Mouse (Mus musculus) layer of hippocampus, adult 9-11 months (tissue): ENCODE data around the gene Urad.

Experiments used
- DNase-seq: peaks from one replicate; pipeline ENCODE4 v3.0.0; 2022

The Urad gene

DNA sequence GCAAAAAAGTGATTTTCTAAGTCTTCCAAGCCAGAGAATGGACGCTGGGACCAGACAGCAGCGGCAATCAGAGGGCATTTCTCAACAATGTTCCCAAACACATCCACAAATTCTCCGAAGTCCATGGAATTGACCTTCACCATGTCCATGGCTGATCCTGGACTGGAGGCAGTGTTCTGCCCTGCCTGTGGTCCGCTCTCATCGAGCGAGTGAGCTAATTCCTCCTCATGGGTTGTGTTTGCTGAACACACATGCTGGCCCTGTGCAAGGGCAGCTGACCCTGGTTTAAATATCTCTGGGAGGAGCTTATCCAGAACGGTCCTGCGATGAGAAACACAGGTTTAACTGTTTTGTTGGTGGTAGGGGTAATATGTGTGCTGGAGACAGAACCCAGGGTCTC, at the start of gene Urad:
Gene Urad, minus strand, starts transcription at position 258 of the 400 bp plus-strand sequence.
- no peak for DNase-seq

GRCm38 (mm10) chr5:147370276-147370675, 48.0 kb upstream of the Urad start:
- no peak for DNase-seq

DNA sequence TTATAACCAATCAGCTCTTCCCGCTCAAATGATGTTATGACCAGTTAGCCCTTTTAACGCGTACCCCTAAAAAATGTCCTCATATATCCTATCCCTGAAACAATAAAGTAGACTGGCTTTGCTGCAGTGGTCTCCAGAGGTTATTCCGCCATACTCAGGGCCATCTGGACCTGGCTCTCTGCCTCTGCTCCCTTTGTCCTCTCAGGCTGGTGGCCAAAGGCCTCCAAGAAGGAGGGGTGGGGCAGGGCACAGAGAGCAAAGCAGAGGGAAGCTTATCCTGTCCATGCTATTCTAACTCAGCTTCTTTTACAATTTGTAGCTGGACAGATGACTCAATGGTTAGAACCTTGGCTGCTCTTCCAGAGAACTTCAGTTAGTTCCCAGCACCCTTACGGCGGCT, 46.0 kb upstream of the Urad start:
- no peak for DNase-seq

DNA sequence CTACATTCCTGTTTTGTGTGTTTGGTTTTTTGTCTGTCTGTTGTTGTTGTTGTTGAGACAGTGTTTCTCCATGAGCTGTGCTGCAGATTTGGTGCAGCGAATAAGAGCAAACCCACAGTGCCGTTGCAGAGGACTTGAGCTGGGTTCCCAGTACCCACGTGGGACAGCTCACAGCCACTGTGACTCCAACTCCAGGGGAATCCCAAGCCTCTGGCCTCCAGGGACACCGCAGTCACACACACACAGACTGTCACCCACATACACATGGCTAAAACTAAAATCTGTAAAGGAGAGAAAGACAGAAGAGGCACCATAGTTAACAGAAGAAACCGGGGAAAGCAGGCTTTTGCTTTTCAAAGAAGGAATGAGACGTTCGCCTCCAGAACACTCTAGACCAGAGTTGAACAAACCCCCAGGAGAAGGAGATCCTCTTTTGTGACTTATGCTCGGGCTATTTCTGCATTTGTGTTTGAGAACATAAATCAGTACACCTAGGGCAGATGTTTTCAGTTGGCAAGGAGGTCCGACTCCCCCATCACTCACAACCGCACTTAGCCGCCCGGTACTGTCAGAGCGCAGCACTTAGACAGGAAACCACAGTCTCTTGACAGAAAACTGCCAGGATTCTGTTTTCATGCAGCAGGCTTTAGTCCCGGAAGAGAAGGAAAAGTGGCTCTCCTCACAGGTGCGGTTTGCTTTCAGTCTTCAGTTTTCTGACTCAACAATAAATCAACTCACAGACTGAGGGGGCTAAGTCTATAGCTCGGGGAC, 43.9 kb upstream of the Urad start:
- no peak for DNase-seq

- peak; percentile 66 for DNase-seq
Measured at GRCm38 (mm10) chr5:147363054-147363453, 40.8 kb upstream of the Urad start.

DNA sequence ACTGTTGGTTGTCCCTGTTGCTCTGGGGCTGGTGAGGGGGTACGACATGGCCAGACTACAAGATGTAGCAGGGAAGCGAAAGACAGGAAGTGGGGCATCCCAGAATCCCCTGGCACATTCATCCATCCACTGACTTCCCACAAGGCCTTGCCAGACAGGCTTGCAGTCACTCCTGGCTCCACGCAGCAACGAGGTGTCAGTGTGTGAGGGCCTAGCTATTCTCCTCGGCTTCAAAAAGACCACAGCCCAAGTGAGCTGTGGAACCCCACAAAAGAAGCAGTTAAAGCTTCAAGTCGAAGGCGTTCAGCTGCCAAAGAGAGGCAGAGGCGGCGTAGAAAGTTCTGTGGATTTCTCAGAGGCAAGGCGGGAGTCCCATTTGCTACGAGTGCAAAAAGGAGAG, 36.2 kb upstream of the Urad start:
- no peak for DNase-seq

DNA sequence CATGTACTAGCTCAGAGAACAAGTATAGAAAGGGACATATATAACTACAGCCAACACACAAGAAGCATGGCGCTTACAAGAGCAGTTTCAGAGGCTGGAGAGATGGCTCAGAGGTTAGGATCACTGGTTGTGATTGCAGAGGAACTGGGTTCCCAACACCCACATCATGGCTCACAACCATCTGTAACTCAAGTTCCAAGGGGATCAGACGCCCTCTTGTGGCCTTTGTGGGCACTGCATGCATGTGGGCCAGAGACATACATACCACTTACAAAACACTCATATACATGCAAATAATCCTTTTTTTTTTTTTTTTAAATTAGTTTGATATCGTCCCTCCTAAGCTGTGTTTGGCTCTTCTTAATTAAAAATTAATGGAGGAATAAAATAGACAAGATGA, 35.3 kb upstream of the Urad start:
- DNase-seq, result no peak

DNA sequence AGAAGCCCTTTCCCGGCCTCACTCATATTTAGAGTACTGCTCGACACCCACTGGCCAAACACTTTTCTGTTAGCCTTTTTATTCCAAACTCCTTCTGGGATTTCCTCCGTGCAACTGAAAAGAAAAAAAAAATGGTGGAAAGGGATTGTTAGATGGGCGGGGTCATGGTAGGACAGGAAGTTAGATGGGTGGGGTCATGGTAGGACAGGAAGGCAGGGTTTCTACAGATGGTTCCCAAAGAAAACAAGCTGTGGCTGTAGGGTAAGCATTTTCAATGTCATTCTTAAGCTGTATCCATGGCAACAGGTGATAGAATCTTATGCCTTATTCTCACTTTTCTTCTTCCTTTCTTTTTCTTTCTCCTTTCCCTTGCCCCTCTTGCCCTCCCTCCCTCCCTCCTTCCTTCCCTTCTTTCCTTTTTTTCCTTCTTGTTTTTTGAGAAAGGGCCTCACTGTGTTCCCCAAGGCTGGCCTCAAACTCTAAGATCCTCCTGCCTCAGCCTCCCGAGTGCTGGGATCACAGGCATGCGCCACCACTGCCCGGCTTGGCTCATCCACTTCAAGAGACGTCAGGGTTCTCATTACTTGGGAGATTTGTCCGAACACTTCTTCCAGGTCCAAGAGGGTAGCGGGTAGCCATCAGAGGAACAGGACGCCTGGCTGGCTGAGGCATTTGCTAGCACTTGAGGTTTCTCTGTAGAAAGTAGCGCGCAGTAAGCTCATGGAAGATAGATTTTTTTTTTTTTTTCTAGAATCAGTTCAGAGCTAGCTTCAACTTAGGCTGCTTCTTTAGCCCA, 34.2 kb upstream of the Urad start:
- DNase-seq, result no peak

- no peak for DNase-seq
Measured at GRCm38 (mm10) chr5:147355788-147356187, 33.5 kb upstream of the Urad start.

GRCm38 (mm10) chr5:147354985-147355384, 32.7 kb upstream of the Urad start:
- no peak for DNase-seq

GRCm38 (mm10) chr5:147354161-147354780, 32.0 kb upstream of the Urad start:
- DNase-seq, result peak; percentile 83

DNA sequence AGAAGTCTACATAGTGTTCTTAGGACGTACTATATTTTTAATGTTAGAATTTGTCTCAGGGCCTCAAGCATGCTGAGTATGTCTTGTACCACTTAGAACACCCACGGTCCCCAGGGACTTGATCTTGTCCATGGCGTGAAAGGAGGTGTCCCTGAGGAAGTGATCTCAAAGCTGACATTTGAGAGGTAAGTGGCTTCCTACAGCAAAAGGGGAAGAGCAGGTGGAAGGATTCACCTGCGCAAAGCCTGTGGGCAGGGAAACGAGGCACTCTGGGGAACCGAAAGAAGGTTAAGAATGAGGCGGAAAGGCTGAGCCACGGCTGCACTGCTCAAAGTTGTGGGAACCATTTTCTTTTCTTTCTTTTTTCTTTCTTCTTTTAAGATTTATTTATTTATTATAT, 29.7 kb upstream of the Urad start:
- no peak for DNase-seq

- DNase-seq, result no peak
Measured at GRCm38 (mm10) chr5:147345981-147346380, 23.7 kb upstream of the Urad start.

DNA sequence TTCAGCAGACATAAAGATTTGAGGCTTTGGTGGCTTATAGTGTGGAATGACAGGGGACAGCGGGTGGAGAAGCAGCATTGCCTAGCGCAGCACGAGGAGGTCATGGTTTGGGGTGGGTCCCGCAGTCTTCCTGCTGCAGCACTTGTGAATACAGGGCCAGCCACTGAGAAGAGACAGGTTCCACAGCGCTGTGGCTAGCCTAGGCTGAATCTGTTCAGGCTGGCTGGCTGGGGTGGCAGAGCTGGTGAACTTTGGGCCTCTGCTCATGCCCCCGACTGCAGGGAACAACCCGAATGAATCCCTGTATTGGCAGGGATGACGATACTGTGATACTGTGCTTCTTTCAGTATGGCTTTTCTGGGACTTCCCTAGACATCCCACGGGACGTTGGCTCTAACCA, 21.7 kb upstream of the Urad start:
- DNase-seq, result no peak

GRCm38 (mm10) chr5:147342901-147343300, 20.7 kb upstream of the Urad start:
- no peak for DNase-seq

DNA sequence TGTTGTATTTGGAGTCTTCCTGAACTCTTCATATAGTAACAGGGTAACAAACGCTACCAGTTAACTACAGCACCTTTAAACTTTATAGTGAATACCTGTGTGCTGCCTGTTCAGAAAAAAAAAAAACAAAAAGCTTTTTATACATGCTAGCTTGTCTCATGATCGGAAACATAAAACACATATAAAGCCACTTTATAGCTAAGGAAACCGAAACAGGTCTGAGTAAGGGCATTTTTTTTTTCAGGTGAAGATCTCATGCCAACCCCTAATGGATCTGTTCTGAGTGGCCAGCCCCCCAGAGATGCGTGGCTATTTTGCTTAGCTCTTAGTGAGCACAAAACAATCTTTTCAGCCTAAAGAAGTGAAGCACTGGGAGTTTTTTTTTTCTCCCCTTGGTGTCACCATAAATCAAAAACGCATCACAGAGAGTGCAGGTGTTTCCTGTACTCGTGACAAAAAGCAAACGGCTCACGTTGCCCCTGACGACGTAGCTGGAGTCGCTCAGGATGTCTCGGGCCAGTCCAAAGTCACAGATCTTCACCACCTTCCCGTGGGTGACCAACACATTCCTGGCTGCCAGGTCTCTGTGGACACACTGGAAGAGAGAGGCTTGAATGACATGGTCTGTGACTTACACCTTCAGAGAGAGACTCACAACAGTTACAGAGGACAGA, 18.6 kb upstream of the Urad start:
- no peak for DNase-seq

- DNase-seq, result no peak
Measured at GRCm38 (mm10) chr5:147339560-147339959, 17.3 kb upstream of the Urad start.

DNA sequence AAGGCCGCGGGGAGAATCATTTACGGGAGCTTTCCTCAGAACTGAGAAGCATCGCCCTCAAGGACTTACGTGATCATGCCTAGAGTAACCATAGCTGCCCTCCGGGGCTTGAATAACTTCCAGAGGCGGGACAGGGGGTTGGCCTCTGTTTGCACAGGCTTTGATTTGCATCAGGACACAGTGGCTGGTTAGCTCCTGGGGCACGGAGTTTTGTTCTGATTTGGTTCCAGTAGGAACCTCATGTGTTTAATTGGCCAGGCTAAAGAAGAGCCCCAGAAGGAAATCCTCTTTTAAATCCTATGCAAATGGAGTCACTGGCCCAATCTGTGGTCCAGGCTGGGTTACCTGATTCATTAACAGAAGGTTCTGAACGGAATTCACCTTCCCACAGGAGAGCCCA, 16.7 kb upstream of the Urad start:
- DNase-seq, result no peak

DNA sequence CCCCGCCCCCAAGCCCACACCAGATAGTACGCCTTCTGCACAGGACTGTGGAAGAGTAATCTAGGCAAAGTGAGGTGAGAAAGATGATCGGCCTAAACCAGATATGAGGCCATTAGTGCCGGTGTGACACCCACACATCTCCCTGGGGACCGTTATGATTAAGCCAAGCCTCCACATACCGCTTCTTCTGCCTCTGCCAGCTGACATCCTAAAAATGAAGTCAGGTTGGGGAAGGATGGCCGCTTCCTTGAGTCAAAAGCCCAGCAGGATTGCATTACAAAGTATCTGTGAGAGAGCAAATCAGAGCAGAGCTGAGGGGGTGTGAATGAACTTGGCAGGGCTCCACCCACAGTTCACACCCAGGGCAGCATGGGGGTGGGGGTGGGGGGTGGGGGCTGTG, 10.5 kb upstream of the Urad start:
- no peak for DNase-seq

DNA sequence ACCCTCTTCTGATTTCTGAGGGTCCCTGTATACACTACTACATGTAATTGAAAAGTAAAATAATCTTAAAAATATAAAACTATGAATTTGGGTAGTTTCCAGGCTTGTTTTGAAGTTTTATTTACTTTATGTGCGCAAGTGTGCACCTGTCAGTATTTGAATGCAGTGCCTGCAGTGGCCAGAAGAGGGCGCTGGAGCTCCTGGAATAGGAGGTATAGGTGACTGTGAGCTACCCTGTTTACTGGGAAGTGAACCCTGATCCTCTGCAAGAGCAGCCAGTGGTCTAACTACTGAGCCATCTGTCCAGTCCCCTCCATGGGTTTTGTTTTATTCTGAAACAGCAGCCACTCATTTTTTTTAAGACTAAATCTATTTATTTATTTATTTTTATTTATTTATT, 9.3 kb upstream of the Urad start:
- DNase-seq, result no peak

GRCm38 (mm10) chr5:147329946-147330345, 7.7 kb upstream of the Urad start:
- no peak for DNase-seq

DNA sequence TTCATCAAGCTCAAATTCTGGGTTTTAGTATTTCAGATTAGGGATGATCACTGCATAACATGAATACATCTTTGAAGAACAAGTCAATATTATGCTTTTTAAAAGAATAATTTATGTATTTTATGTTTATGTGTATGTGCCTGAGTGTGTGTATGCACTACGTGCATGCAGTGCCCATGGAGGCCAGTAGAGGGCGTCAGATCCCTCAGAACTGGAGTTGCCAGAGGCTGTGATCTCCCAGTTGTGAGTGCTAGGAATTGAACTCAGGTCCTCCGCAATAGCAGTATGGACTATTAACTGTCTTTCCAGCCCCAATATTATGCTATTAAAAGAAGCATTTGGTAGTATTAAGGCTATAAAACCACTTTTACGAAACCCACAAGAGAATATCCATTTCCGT, 5.4 kb upstream of the Urad start:
- no peak for DNase-seq

GRCm38 (mm10) chr5:147325931-147326330, 3.7 kb upstream of the Urad start:
- no peak for DNase-seq
